Mouse (Mus musculus): ENCODE measurements around the gene Hivep1. TPM values are rescaled to one million over a fixed set of nuclear protein-coding genes. Genes with fewer than 3 reads are reported as not detected.

Hivep1 gene
- polyA plus RNA-seq, 1 experiment = 5.3 TPM

GRCm38 (mm10) chr13:42144627-42145026 lies 92.8 kb downstream of the Hivep1 start:
- Histone ChIP-seq H3ac (ENCODE audit: control insufficient read depth, insufficient read length) (no peak overlapping the region), H3K79me2 (ENCODE audit: control insufficient read depth, insufficient read depth) (no peaks in the 10 kb centered on the region), H3K4me3 (no peak overlapping the region), H3K4me2 (ENCODE audit: low read depth) (no peak overlapping the region), H3K27me3 (ENCODE audit: control insufficient read depth, insufficient read depth, insufficient read length) (no peaks in the 10 kb centered on the region), H3K36me3 (ENCODE audit: control insufficient read depth, insufficient read depth) (peaks cover 5% of the 10 kb centered on the region)
- TF ChIP-seq POLR2AphosphoS2 (IDR thresholded peaks at IDR 0.05; ENCODE audit: insufficient read length, low read depth) (no peak), MYOG (IDR thresholded peaks at IDR 0.05; ENCODE audit: control insufficient read depth in 1 of 3, insufficient read depth in 1 of 3, insufficient read length in 2 of 3, low read depth in 2 of 3) (no peak), POLR2A (IDR thresholded peaks at IDR 0.05; ENCODE audit: insufficient read length, low read depth) (no peak), MAX (IDR thresholded peaks at IDR 0.05; ENCODE audit: low read depth) (no peak), CEBPB (IDR thresholded peaks at IDR 0.05; ENCODE audit: insufficient read depth, poor library complexity, severe bottlenecking) (no peak), SRF (IDR thresholded peaks at IDR 0.05; ENCODE audit: control insufficient read depth, insufficient read length, low read depth) (no peak), MYOD1 (IDR thresholded peaks at IDR 0.05; ENCODE audit: control insufficient read depth in 1 of 3, insufficient read length in 2 of 3, low read depth in 2 of 3) (no peak)

- no peak for TF ChIP-seq POLR2AphosphoS2 (IDR thresholded peaks at IDR 0.05; ENCODE audit: insufficient read length, low read depth)
- no peak for TF ChIP-seq E2F4 (IDR thresholded peaks at IDR 0.05; ENCODE audit: insufficient read depth)
- Histone ChIP-seq H3K4me2 (ENCODE audit: low read depth) (no peak overlapping the region), H3K27me3 (ENCODE audit: control insufficient read depth, insufficient read depth, insufficient read length) (no peaks in the 10 kb centered on the region), H3K36me3 (ENCODE audit: control insufficient read depth, insufficient read depth) (no peaks in the 10 kb centered on the region), H3ac (ENCODE audit: control insufficient read depth, insufficient read length) (no peak overlapping the region), H3K79me2 (ENCODE audit: control insufficient read depth, insufficient read depth) (no peaks in the 10 kb centered on the region), H3K4me3 (no peak overlapping the region)
Measured at GRCm38 (mm10) chr13:42149328-42150071, 97.7 kb downstream of the Hivep1 start.

GRCm38 (mm10) chr13:42150072-42150450 lies 98.2 kb downstream of the Hivep1 start:
- no peaks in the 10 kb centered on the region for H3K79me2 ChIP-seq (ENCODE audit: control insufficient read depth, insufficient read depth)
- H3ac ChIP-seq (ENCODE audit: control insufficient read depth, insufficient read length) = no peak overlapping the region
- H3K36me3 ChIP-seq (ENCODE audit: control insufficient read depth, insufficient read depth) = no peaks in the 10 kb centered on the region
- H3K4me2 ChIP-seq (ENCODE audit: low read depth) = no peak overlapping the region
- H3K4me3 ChIP-seq = no peak overlapping the region
- no peak for TF ChIP-seq REST (IDR thresholded peaks at IDR 0.05; ENCODE audit: insufficient read depth, insufficient read length)
- TF ChIP-seq SRF (IDR thresholded peaks at IDR 0.05; ENCODE audit: control insufficient read depth, insufficient read length, low read depth) = no peak
- TF ChIP-seq POLR2AphosphoS2 (IDR thresholded peaks at IDR 0.05; ENCODE audit: insufficient read length, low read depth) = no peak
- TF ChIP-seq CEBPB (IDR thresholded peaks at IDR 0.05; ENCODE audit: insufficient read depth, poor library complexity, severe bottlenecking) = no peak
- no peak for TF ChIP-seq USF1 (IDR thresholded peaks at IDR 0.05; ENCODE audit: low read depth)
- no peak for TF ChIP-seq E2F4 (IDR thresholded peaks at IDR 0.05; ENCODE audit: insufficient read depth)
- no peak for TF ChIP-seq MYOG (IDR thresholded peaks at IDR 0.05; ENCODE audit: control insufficient read depth in 1 of 3, insufficient read depth in 1 of 3, insufficient read length in 2 of 3, low read depth in 2 of 3)
- no peak for TF ChIP-seq TCF3 (IDR thresholded peaks at IDR 0.05; ENCODE audit: insufficient read length, low read depth)
- no peak for TF ChIP-seq POLR2A (IDR thresholded peaks at IDR 0.05; ENCODE audit: insufficient read length, low read depth)
- no peak for TF ChIP-seq TCF12 (IDR thresholded peaks at IDR 0.05; ENCODE audit: insufficient read depth, poor library complexity, severe bottlenecking)
- no peak for TF ChIP-seq MYOD1 (IDR thresholded peaks at IDR 0.05; ENCODE audit: control insufficient read depth in 1 of 3, insufficient read length in 2 of 3, low read depth in 2 of 3)
- no peak for TF ChIP-seq MAX (IDR thresholded peaks at IDR 0.05; ENCODE audit: low read depth)
- no peaks in the 10 kb centered on the region for H3K27me3 ChIP-seq (ENCODE audit: control insufficient read depth, insufficient read depth, insufficient read length)

- Histone ChIP-seq H3K36me3 (ENCODE audit: control insufficient read depth, insufficient read depth) (no peaks in the 10 kb centered on the region), H3K27me3 (ENCODE audit: control insufficient read depth, insufficient read depth, insufficient read length) (no peaks in the 10 kb centered on the region), H3K79me2 (ENCODE audit: control insufficient read depth, insufficient read depth) (no peaks in the 10 kb centered on the region), H3K4me3 (no peak overlapping the region), H3K4me2 (ENCODE audit: low read depth) (no peak overlapping the region), H3ac (ENCODE audit: control insufficient read depth, insufficient read length) (no peak overlapping the region)
- no peak for TF ChIP-seq USF1 (IDR thresholded peaks at IDR 0.05; ENCODE audit: low read depth)
- no peak for TF ChIP-seq SRF (IDR thresholded peaks at IDR 0.05; ENCODE audit: control insufficient read depth, insufficient read length, low read depth)
- no peak for TF ChIP-seq MYOD1 (IDR thresholded peaks at IDR 0.05; ENCODE audit: control insufficient read depth in 1 of 3, insufficient read length in 2 of 3, low read depth in 2 of 3)
- no peak for TF ChIP-seq MYOG (IDR thresholded peaks at IDR 0.05; ENCODE audit: control insufficient read depth in 1 of 3, insufficient read depth in 1 of 3, insufficient read length in 2 of 3, low read depth in 2 of 3)
- TF ChIP-seq POLR2AphosphoS2 (IDR thresholded peaks at IDR 0.05; ENCODE audit: insufficient read length, low read depth) = no peak
- no peak for TF ChIP-seq REST (IDR thresholded peaks at IDR 0.05; ENCODE audit: insufficient read depth, insufficient read length)
- TF ChIP-seq TCF3 (IDR thresholded peaks at IDR 0.05; ENCODE audit: insufficient read length, low read depth) = no peak
- no peak for TF ChIP-seq MAX (IDR thresholded peaks at IDR 0.05; ENCODE audit: low read depth)
- TF ChIP-seq CEBPB (IDR thresholded peaks at IDR 0.05; ENCODE audit: insufficient read depth, poor library complexity, severe bottlenecking) = no peak
- no peak for TF ChIP-seq E2F4 (IDR thresholded peaks at IDR 0.05; ENCODE audit: insufficient read depth)
- TF ChIP-seq TCF12 (IDR thresholded peaks at IDR 0.05; ENCODE audit: insufficient read depth, poor library complexity, severe bottlenecking) = no peak
- TF ChIP-seq POLR2A (IDR thresholded peaks at IDR 0.05; ENCODE audit: insufficient read length, low read depth) = no peak
Measured at GRCm38 (mm10) chr13:42150462-42151127, 98.8 kb downstream of the Hivep1 start.

- no peak for TF ChIP-seq TCF12 (IDR thresholded peaks at IDR 0.05; ENCODE audit: insufficient read depth, poor library complexity, severe bottlenecking)
- TF ChIP-seq TCF3 (IDR thresholded peaks at IDR 0.05; ENCODE audit: insufficient read length, low read depth) = no peak
- TF ChIP-seq MYOG (IDR thresholded peaks at IDR 0.05; ENCODE audit: control insufficient read depth in 1 of 3, insufficient read depth in 1 of 3, insufficient read length in 2 of 3, low read depth in 2 of 3) = no peak
- TF ChIP-seq CEBPB (IDR thresholded peaks at IDR 0.05; ENCODE audit: insufficient read depth, poor library complexity, severe bottlenecking) = no peak
- TF ChIP-seq MYOD1 (IDR thresholded peaks at IDR 0.05; ENCODE audit: control insufficient read depth in 1 of 3, insufficient read length in 2 of 3, low read depth in 2 of 3) = no peak
- no peak for TF ChIP-seq REST (IDR thresholded peaks at IDR 0.05; ENCODE audit: insufficient read depth, insufficient read length)
- no peak for TF ChIP-seq POLR2A (IDR thresholded peaks at IDR 0.05; ENCODE audit: insufficient read length, low read depth)
- no peak for TF ChIP-seq SRF (IDR thresholded peaks at IDR 0.05; ENCODE audit: control insufficient read depth, insufficient read length, low read depth)
- TF ChIP-seq USF1 (IDR thresholded peaks at IDR 0.05; ENCODE audit: low read depth) = no peak
- TF ChIP-seq MAX (IDR thresholded peaks at IDR 0.05; ENCODE audit: low read depth) = no peak
- no peak for TF ChIP-seq E2F4 (IDR thresholded peaks at IDR 0.05; ENCODE audit: insufficient read depth)
- no peak for TF ChIP-seq POLR2AphosphoS2 (IDR thresholded peaks at IDR 0.05; ENCODE audit: insufficient read length, low read depth)
- no peaks in the 10 kb centered on the region for H3K27me3 ChIP-seq (ENCODE audit: control insufficient read depth, insufficient read depth, insufficient read length)
- peaks cover 3% of the 10 kb centered on the region for H3K36me3 ChIP-seq (ENCODE audit: control insufficient read depth, insufficient read depth)
- H3ac ChIP-seq (ENCODE audit: control insufficient read depth, insufficient read length) = no peak overlapping the region
- no peaks in the 10 kb centered on the region for H3K79me2 ChIP-seq (ENCODE audit: control insufficient read depth, insufficient read depth)
- H3K4me3 ChIP-seq = no peak overlapping the region
- no peak overlapping the region for H3K4me2 ChIP-seq (ENCODE audit: low read depth)
Measured at GRCm38 (mm10) chr13:42158259-42158658, 106.4 kb downstream of the Hivep1 start.
